Mouse (Mus musculus): ENCODE data around the gene Saysd1.

Gene Saysd1

GRCm38 (mm10) chr14:20164438-20164837 lies 26.1 kb upstream of the Saysd1 start:
- DNase-seq (ENCODE audit: low read depth, low spot score): no peak

- no peak for DNase-seq (ENCODE audit: low read depth, low spot score)
Observed at GRCm38 (mm10) chr14:20162686-20163085, 24.4 kb upstream of the Saysd1 start.

- no peak for DNase-seq (ENCODE audit: low read depth, low spot score)
Observed at GRCm38 (mm10) chr14:20158727-20159681, 20.7 kb upstream of the Saysd1 start.

- DNase-seq (ENCODE audit: low read depth, low spot score): no peak
Observed at GRCm38 (mm10) chr14:20157595-20157994, 19.3 kb upstream of the Saysd1 start.

GRCm38 (mm10) chr14:20155718-20156117 lies 17.4 kb upstream of the Saysd1 start:
- no peak for DNase-seq (ENCODE audit: low read depth, low spot score)

- DNase-seq (ENCODE audit: low read depth, low spot score): no peak
Observed at GRCm38 (mm10) chr14:20154937-20155336, 16.6 kb upstream of the Saysd1 start.

GRCm38 (mm10) chr14:20154245-20154644 lies 15.9 kb upstream of the Saysd1 start:
- DNase-seq (ENCODE audit: low read depth, low spot score): no peak

- DNase-seq (ENCODE audit: low read depth, low spot score): no peak
Observed at GRCm38 (mm10) chr14:20149127-20150080, 11.1 kb upstream of the Saysd1 start.

GRCm38 (mm10) chr14:20148514-20148913 lies 10.2 kb upstream of the Saysd1 start:
- no peak for DNase-seq (ENCODE audit: low read depth, low spot score)

- DNase-seq (ENCODE audit: low read depth, low spot score): no peak
Observed at GRCm38 (mm10) chr14:20147854-20148253, 9.5 kb upstream of the Saysd1 start.

GRCm38 (mm10) chr14:20144093-20144492 lies 5.8 kb upstream of the Saysd1 start:
- no peak for DNase-seq (ENCODE audit: low read depth, low spot score)

GRCm38 (mm10) chr14:20134965-20135671 lies 3.2 kb downstream of the Saysd1 start:
- no peak for DNase-seq (ENCODE audit: low read depth, low spot score)

- no peak for DNase-seq (ENCODE audit: low read depth, low spot score)
Observed at GRCm38 (mm10) chr14:20128162-20128561, 10.2 kb downstream of the Saysd1 start.

GRCm38 (mm10) chr14:20127406-20128087 lies 10.8 kb downstream of the Saysd1 start:
- no peak for DNase-seq (ENCODE audit: low read depth, low spot score)

GRCm38 (mm10) chr14:20120868-20121267 lies 17.5 kb downstream of the Saysd1 start:
- DNase-seq (ENCODE audit: low read depth, low spot score): no peak

- no peak for DNase-seq (ENCODE audit: low read depth, low spot score)
Observed at GRCm38 (mm10) chr14:20120012-20120411, 18.3 kb downstream of the Saysd1 start.

GRCm38 (mm10) chr14:20116149-20116605 lies 22.2 kb downstream of the Saysd1 start:
- no peak for DNase-seq (ENCODE audit: low read depth, low spot score)

- DNase-seq (ENCODE audit: low read depth, low spot score): no peak
Observed at GRCm38 (mm10) chr14:20114951-20115350, 23.4 kb downstream of the Saysd1 start.

- peak; percentile 63 for DNase-seq (ENCODE audit: low read depth, low spot score)
Observed at GRCm38 (mm10) chr14:20113964-20114363, 24.4 kb downstream of the Saysd1 start.

GRCm38 (mm10) chr14:20113189-20113961 lies 25.0 kb downstream of the Saysd1 start:
- no peak for DNase-seq (ENCODE audit: low read depth, low spot score)
